Mouse (Mus musculus): ENCODE data around the gene Fbrsl1.

Gene Fbrsl1

GRCm38 (mm10) chr5:110410386-110410785, 37.9 kb downstream of the Fbrsl1 start:
- no peak for DNase-seq

- DNase-seq, result no peak
These were observed 39.3 kb downstream of the Fbrsl1 start for GRCm38 (mm10) chr5:110408967-110409366.

- no peak for DNase-seq
These were observed 42.1 kb downstream of the Fbrsl1 start for GRCm38 (mm10) chr5:110406065-110406714.

GRCm38 (mm10) chr5:110403931-110404330, 44.4 kb downstream of the Fbrsl1 start:
- no peak for DNase-seq

- no peak for DNase-seq
These were observed 45.7 kb downstream of the Fbrsl1 start for GRCm38 (mm10) chr5:110402557-110402956.

- DNase-seq, result no peak
These were observed 47.2 kb downstream of the Fbrsl1 start for GRCm38 (mm10) chr5:110401101-110401500.

GRCm38 (mm10) chr5:110395006-110395661, 53.2 kb downstream of the Fbrsl1 start:
- DNase-seq, result no peak

GRCm38 (mm10) chr5:110392727-110393126, 55.6 kb downstream of the Fbrsl1 start:
- DNase-seq, result no peak

- no peak for DNase-seq
These were observed 57.7 kb downstream of the Fbrsl1 start for GRCm38 (mm10) chr5:110390631-110391030.

GRCm38 (mm10) chr5:110387332-110387731, 61.0 kb downstream of the Fbrsl1 start:
- no peak for DNase-seq

GRCm38 (mm10) chr5:110386371-110387330, 61.7 kb downstream of the Fbrsl1 start:
- peak; percentile 70 for DNase-seq

- DNase-seq, result no peak
These were observed 63.0 kb downstream of the Fbrsl1 start for GRCm38 (mm10) chr5:110385263-110385662.

- DNase-seq, result no peak
These were observed 63.8 kb downstream of the Fbrsl1 start for GRCm38 (mm10) chr5:110384491-110384890.

GRCm38 (mm10) chr5:110379823-110380222, 68.5 kb downstream of the Fbrsl1 start:
- no peak for DNase-seq

- no peak for DNase-seq
These were observed 69.2 kb downstream of the Fbrsl1 start for GRCm38 (mm10) chr5:110379086-110379485.

GRCm38 (mm10) chr5:110378181-110378583, 70.1 kb downstream of the Fbrsl1 start:
- DNase-seq, result no peak

- DNase-seq, result peak; percentile 78
These were observed 71.4 kb downstream of the Fbrsl1 start for GRCm38 (mm10) chr5:110376802-110377433.

GRCm38 (mm10) chr5:110363822-110364545, 84.3 kb downstream of the Fbrsl1 start:
- DNase-seq, result no peak

GRCm38 (mm10) chr5:110363179-110363821, 85.0 kb downstream of the Fbrsl1 start:
- peak; percentile 74 for DNase-seq

- no peak for DNase-seq
These were observed 85.5 kb downstream of the Fbrsl1 start for GRCm38 (mm10) chr5:110362813-110363178.

- no peak for DNase-seq
These were observed 86.8 kb downstream of the Fbrsl1 start for GRCm38 (mm10) chr5:110361465-110361864.

Measured in lung, postnatal 14 days (tissue).